Mouse (Mus musculus) telencephalon, adult 2 months (tissue): ENCODE data around the gene Fpr3.
"Not testable (repeated sequence)": the region's sequence is repeated elsewhere in the genome, so short reads cannot be mapped to it uniquely, and the experiment has no call there.

ENCODE experiments used
- DNase-seq: peaks from one replicate; pipeline ENCODE4 v3.0.0-alpha.2; 2011; ENCODE audit warnings: low read depth, low spot score

Fpr3 gene

DNA sequence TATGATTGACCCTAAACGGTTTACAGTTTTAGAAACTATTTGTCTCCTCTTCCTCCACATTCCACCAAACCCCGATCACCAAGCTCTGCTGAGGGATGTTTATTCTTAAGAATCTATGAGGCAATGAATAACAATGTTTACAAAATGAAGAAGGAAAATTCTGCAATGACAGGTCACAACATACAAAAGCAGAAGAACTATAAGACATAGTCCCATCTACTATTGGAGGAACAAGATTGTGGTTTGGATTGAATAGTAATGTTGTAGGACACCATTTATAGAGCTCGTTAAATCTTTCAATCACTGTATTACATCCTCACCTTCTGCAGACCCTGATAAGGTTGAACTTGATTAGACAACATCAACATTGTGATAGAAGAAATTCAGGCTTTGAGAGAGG is 5.0 kb upstream of the Fpr3 start:
- DNase-seq, result no peak

DNA sequence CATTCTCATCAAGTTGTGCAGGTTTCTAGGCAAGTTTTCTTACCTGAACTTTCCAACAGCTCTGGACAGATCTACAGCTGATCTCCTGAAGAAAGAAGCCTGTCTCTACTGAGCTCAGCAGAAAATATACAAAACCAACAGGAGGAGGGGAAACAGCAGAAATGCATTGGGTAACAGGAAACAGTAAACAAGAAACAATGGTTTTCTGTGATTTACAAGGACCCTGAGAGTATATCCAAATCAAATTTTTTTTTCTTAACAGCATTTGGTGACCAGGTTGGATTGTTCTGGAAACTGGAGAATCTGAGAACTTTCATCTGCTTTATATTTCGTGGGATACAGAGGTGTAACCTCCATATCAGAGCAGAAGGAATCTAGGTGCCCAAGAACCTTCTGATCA is 3.8 kb upstream of the Fpr3 start, which contains the start of gene Fpr1:
Gene Fpr1, minus strand, starts transcription at position 101 of the 400 bp plus-strand sequence.
- DNase-seq, result no peak

DNA sequence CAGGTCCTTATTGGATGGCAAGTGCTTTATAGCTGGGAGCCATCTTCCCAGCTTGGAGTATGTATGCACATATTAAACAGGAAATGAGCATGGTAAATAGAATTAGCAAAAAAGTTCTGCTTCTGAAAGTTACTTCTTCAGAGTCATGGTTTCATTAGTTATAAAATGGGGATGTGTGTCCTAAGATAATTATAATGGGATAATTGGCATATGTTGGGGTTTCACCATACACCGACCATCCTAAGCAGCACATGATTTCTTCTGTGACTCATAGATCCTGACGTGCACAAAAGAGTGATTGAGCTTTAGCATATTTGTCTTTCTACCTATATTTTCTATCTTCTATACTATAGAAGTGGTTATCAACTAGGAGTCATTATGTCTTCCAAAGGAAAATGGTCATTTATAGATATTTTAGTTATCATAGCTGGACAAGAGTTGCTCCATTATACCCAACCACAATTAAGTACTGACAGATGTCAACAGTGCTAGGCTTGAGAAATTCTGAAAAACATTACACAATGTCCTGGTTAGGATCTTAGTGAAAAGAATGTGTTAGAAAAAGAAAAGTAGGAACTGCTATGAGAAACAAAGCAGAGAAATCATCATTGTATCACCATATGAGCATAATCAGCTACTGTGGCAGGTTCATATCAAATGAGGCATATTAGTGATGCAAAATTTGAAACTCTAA is 2.2 kb downstream of the Fpr3 start:
- no peak for DNase-seq

DNA sequence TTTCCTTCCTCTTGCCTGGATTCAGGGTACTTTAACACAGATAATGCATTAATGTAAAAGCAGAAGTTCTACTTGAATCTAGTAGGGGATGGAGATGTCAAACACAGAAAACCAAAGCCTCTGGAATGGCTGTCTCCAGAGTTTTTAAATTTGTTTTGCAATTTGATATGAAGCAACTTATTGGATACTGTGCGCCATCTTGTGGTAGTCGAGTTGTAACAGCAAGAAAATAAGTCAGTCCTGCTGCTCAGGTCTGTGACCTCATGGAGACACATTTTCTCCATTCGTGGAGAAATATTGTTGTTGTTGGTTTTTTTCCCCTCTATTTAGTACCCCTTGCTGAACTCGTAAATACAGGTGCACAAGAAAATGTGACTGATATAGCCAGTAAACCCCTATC is 8.4 kb downstream of the Fpr3 start:
- peak; percentile 42 for DNase-seq

DNA sequence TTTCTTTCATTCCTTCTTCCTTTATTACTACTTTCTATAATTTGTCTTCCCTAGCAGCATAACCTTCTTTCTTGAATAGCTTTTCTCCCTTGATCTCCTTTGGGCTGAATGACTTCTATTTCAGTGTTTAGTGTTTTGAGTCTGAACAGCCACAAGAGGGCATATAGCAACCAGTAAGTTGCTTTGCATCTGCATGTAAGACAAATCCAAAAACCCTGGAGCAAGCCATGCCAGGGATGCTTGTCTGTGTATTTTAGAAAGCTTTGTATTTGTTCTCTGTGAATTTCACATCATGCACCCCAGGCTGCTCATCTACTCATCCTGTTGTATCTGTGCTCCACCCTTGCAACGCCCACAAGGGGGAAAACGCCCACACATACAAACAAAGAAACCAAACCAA is 11.6 kb downstream of the Fpr3 start:
- DNase-seq, result no peak

DNA sequence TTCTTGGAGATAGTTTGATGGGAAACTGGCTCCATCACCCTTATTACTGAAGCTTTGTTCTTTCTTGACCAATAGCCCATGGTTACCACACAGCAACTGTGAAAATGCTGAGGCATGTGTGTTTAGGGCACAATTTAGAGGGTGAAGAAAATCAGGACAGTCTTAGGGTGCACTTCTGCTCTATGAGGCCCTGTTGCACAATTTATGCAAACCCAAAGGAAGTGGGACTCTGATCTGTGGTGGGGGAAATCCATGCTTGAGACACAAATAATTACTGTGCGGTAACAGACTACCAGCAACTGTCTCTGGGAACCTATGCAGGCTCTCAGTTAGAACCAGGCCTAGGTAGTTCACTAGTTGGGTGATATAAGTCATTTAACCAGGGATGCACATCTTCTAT is 13.1 kb downstream of the Fpr3 start:
- DNase-seq, result no peak

DNA sequence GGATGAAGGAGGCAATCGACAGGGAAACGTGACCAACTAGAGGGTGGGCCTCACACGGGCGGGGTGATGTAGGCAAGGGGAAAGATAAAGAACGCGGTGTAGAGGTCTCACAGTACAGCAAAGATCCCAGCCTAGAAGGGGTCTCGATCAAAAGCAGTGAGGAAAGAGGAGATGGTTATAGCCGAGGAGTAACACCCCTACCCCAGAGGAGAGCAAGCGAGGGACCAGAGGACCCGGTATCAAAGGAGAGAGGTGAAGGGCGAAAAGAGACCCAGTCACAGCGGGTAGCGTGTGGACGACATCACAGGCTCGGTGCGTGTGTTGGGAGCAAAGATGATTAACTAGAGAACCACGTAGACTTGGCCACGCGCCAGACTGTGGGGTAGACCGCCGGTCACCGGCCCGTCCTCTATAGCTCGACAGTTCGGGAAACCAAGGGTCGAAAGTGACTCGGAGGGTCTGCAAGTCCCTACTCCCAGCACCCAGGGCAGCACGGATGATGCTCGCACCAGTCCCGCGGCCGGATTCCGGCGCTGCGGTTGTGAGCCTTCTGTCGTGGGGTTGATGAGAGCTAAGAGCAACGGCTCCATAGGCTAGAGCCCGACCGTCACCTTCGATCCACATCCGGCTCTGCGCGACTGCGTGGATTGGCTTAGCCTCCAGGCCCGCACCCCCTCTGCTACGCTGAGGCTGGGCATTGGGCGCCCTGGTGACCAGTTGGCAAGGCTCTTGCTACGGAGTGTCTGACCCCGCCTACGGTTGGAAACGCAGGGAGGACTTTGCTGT is 22.2 kb downstream of the Fpr3 start:
- DNase-seq, result peak; percentile 88

DNA sequence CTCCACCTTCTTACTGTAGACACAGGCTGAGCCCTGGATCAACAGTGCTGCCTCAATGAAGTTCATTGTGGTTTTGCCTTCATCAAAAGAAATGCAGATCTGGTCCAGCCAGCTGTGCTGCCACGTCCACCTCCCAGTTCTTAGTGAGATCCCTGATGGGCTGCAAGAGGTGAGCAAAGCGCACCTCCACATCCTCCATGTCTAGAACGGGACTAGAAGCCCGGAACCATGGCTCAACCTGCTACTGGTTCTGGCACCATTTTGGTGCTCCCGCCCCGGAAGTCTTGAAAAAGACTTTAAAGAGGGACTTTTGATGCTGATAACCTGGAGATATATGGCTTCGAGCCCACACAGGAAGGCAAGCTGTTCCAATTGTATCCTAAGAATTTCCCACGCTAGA is 25.0 kb downstream of the Fpr3 start:
- DNase-seq, result not testable (repeated sequence)

DNA sequence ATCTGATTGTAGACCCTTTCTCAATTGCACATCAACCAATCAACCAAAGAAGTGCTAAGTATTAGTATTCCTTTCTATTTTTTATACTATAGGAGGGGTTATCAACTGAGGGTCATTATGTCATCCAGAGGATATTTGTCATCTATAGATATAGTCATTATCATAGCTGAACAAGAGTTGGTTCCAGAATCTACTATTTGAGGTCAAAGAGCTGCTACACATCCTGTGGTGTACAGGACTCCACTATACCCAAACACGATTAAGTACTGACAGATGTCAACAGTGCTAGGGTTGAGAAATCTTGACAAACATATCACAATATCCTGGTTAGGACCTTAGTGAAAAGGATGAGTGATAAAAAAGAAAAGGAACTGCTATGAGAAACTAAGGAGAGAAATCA is 29.7 kb downstream of the Fpr3 start:
- DNase-seq, result no peak

DNA sequence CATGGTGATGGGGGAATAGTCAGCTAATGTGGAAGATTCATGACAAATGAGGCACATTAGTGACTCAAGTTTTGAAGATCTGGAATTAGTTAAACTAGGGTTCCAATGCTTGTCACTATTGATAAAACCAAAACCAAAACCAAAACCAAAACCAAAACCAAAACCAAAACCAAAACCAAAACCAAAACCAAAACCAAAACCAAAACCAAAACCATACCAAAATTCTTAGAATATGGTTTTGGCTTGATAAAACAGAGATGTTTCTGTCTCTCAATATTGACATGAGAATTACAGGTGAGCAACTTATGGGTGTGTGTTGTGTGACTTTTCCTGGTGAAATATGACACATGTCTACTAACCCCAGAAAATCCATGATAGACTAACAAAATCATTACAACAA is 30.1 kb downstream of the Fpr3 start:
- DNase-seq, result no peak

DNA sequence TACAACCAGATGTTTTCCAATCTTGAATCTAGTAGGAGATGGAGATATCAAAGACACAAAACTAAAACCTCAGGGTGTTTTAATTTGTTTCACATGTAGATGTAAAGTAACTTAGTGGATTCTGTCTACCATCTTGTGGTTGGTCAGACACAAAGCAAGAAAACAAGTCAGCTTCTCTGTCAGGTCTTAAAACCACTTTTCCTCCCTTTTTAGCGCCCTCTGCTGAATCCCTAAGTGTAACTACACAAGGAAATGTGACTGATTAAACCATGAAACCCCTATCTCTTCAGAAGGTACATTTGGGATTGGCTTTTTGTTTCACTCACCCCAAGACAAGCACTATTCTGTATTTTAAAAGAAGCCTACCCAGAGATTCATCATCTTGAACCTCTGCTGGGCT is 85.8 kb downstream of the Fpr3 start:
- no peak for DNase-seq

DNA sequence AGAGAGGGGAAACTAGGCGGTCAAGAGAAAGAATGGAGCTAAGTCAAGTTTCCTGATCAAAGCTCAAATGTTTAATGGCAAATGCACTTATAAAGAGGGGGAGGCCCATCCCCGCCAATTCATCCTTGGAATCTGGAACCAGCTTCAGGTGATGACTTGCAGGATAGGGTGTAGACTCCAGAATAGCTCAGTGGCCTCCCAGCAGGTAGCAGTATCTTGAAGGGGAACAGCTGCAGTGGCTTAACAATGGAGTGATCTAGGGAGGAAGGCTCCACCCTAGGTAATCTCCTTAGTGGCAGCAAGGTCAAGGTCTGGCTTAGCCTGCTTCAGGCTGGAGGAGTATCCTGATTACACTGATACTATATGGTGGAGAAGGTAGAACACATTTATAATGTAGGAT is 93.6 kb downstream of the Fpr3 start:
- not testable (repeated sequence) for DNase-seq

DNA sequence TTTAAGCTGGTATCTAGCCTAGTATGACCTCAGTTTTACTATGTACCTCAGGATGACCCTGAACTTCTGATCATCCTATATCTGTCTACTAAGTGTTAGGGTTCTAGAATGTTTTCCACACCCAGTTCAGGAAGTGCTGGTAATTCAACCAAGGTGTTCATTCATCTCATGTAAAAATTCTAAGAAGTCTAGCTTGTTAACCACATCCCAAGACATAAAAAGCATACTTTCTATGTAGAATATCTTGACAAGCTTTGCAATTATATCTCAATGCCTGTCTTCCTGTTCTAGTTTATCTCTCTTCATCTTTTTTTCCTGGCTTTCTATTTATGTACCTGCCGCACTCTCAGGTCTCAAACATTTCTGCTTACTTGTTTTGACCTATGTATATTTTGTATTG is 117.1 kb downstream of the Fpr3 start:
- no peak for DNase-seq
